Mouse (Mus musculus) layer of hippocampus, adult 8-10 months (tissue): ENCODE data around the gene 4930503B20Rik. TPM values are rescaled to one million over a fixed set of nuclear protein-coding genes. Genes with fewer than 3 reads are reported as not detected.

ENCODE experiments used
- DNase-seq, 2 experiments: peaks; one replicate each; pipeline ENCODE4 v3.0.0; 2022; ENCODE audit warnings: low spot score in 2 of 2
- total RNA-seq, 4 experiments: library from RNA; stranded (reverse); gene quantifications; 2 replicates each; pipeline ENCODE4 v1.2.4; 2022

The 4930503B20Rik gene
- total RNA-seq, 4 experiments from 2014 or later = 0.22 TPM; not detected in 3

DNA sequence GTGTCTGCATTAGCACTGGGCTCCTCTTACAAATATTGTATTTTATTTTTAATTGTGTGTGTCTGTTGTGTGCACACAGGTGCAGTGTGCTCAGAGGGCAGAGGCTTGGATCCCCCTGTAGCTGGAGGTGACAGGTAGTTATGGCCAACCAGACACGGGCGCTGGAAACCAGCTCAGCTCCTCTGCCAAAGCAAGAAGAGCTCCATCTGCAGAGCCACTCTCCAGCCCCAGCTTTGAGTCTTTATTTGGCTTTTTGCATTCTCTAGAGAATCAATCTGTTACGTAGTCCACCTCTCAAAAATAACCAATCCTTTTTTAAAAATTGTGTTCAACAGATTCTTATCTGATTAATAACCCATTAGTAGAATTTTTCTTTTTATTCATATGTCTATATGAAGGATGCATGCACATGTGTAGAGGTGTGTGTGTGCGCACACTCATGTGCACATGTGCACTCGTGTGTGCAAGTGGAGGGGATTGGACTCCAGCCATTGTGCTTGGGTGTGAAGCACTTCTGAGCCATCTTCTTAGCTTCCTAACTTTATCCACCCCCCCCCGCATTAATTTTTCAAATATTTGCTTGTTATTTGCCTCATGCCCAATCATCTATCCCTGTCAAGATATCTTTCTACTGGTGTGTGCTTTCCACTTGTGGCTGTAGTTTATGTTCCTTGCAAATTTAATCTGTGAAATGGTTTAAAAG, 51.8 kb downstream of the 4930503B20Rik start:
- peak in 1 of 2 experiments; percentile 13 for DNase-seq

DNA sequence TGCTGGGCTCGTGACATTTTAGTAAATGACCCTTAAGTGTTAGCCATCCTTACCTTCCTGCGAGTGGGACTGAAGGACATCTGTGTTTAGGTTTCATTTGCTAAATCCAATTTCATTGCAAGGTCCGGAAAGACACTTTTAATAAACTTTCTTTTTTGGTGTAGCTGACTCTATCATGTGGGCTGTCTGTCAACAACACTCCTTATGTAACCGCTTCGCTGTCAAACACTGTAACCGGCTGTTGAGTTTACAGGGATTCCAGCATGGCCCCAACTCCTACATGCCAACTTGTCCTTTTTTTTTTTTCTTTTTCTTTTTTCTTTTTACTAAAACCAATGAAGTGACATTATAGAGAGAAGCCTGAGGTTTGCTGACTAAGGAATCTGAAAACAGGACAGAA, 52.7 kb downstream of the 4930503B20Rik start:
- DNase-seq = peak; percentile 40 to 43

DNA sequence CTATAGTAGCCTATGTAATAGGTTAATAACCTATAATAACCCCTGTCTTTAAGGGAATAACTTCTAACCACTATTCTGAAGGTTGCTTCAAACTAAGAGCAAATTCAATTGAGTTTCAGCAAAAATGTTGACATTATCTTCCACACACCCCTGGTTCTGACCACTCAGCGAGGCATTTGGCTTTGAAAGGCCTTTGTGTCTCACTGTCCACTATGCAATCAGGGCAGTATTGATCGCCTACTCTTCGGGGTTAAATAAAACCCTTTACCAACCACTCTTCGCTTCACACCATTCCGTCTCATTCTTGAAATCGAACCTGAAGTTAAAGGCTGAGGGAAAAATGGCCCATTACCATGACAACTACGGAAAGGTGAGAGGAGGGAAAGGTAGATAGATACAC, 54.3 kb downstream of the 4930503B20Rik start:
- DNase-seq = no peak

DNA sequence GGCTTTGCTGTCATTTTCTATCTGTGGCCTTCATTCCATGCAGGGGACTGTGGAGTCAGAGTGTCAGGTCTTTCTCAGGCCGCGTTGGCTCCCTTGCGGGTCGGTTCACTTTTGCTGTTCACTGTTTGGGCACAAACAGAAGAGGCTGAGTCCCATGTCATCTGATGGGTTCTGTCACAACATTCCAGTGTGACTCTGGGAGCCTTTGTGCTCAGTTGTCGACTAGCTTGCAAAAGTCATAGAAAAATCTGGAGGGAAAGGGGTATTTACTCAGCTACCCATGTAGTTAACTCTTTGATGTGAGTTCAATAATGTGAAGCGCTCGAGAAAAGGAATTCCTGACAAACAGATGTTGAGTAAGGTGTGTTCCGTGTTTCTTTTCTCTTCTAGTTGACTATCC, 54.7 kb downstream of the 4930503B20Rik start:
- no peak for DNase-seq

DNA sequence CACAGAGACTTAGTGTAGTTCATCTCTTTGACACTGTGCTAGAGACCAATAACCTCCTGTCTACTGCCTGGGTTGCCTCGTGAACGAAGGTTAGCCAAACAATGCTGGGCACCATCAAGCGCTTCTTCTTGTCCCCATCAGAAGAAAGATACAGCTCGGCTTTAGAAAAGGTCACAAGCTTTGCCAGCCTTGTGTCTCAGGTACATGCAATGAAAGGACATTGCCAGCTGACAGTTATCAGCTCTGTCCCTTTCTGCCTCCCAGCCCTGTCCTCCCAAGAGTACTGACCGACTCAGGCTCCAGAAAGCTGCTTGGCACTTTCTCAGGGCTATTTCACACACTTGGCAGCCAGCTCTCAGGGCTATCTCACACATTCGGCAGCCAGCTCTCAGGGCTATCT, 55.7 kb downstream of the 4930503B20Rik start:
- DNase-seq = no peak

Other genes with a start within 250 kb of the 4930503B20Rik start
- gene Ssx2ip, start 246.7 kb downstream of the 4930503B20Rik start, total RNA-seq = 100 to 1,000 TPM in 3 of 4 experiments, 10 to 100 TPM in 1; 98.2 to 108 (median 102) TPM
- 10 to 100 TPM in 1 of 4 experiments, 1 to 10 TPM in 3; 6.8 to 11.4 (median 9.0) TPM for gene Ctbs, start 201.5 kb downstream of the 4930503B20Rik start, total RNA-seq
- gene Spata1, start 151.6 kb downstream of the 4930503B20Rik start, total RNA-seq = 1 to 10 TPM; 2.4 to 4.3 (median 2.6) TPM
- 10 to 100 TPM; 42.1 to 67.4 (median 54.4) TPM for gene Gng5, start 151.5 kb downstream of the 4930503B20Rik start, total RNA-seq
- gene Rpf1, start 129.9 kb downstream of the 4930503B20Rik start, total RNA-seq = 10 to 100 TPM; 17.6 to 18.8 (median 18.3) TPM
- under 1 TPM; 0.13 to 0.89 (median 0.24) TPM for gene Uox, start 80.9 kb downstream of the 4930503B20Rik start, total RNA-seq
- not detected for gene Dnase2b, start 35.7 kb downstream of the 4930503B20Rik start, total RNA-seq
- under 1 TPM in 2 of 4 experiments, not detected in 2; 0.45 to 0.63 TPM for gene Samd13, start 34.3 kb upstream of the 4930503B20Rik start, total RNA-seq
- 100 to 1,000 TPM; 234 to 268 (median 254) TPM for gene Prkacb, start 161.7 kb upstream of the 4930503B20Rik start, total RNA-seq
- 100 to 1,000 TPM; 137 to 145 (median 139) TPM for gene Ttll7, start 201.1 kb upstream of the 4930503B20Rik start, total RNA-seq